Mouse (Mus musculus): ENCODE results near the gene Ttc38. TPM values are rescaled to one million over a fixed set of nuclear protein-coding genes. Genes with fewer than 3 reads are reported as not detected.

Ttc38 gene
- polyA plus RNA-seq, 1 experiment = 10.9 TPM

DNA sequence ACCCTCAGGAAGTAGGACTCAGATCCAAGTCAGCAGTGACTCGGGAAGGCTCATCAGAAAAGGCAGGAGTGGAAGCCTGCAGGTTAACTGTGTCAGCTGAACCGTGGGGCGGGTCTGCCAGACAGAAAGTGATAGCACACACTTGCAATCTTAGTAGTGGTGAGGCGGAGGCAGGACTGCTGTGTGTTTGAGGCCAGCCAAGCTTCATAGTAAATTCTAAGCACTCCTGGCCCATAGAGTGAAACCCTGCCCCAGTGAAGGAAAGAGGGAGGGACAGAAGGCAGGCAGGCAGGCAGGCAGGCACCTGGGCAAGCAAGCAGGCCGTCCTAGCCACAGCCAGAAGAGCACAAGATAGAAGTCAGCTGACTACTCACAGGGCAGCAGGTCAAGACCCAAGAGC is 53.5 kb downstream of the Ttc38 start:
- 80% methylated on average over 5 of the region's 5 CpGs for WGBS
- DNase-seq (ENCODE audit: low read depth, low spot score) = no peak

GRCm38 (mm10) chr15:85889235-85889634 is 57.1 kb downstream of the Ttc38 start:
- DNase-seq (ENCODE audit: low read depth, low spot score) = no peak
- WGBS = 91% methylated on average over 4 of the region's 4 CpGs

DNA sequence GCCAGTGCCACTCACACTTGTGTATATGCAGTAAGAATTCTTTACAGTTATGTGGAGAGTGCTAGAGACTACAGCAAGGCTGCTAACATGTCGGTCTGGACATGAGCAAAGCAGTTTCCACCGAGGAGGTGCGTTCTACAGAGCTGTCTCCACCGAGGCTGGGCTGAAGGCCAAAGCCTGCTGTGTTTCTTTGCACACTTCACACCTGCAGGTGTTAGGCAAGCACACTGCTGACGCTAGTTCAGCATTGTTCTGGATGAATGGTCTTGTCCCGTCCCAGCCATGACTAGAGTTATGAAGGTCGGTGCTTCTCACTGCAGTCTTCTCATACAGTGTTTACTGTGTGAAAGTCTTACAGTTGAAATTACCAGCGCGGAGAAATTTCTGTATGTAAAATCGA is 59.9 kb downstream of the Ttc38 start:
- no peak for DNase-seq (ENCODE audit: low read depth, low spot score)
- WGBS = 65% methylated on average over 10 of the region's 10 CpGs

DNA sequence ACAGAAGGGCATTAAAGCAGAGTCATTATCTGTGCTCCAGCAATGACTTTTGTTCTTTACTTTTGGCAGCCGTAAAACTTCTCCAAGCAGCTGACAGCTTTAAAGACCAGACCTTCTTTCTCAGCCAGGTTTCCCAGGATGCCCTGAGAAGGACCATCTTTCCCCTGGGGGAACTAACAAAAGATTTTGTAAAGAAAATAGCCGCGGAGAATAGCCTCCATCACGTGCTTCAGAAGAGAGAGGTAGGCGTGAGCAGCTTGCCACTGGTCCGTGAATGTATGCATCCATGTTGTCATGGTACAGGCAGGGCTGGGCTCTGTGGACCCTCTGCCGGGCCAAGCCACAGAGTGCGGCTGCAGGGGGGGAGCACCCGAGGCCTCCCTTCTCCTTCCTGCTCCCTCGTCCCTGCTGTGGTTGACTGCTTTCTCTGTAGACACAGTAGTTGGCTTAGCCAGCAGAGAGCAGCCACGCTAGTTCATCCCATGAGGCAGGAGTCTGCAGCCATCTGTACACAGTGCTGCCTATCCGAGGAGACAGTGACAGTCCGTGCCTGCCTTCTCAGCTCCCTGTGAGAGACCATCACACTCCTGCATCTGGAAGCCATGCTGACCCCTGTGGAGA is 60.5 kb downstream of the Ttc38 start:
- DNase-seq (ENCODE audit: low read depth, low spot score) = no peak
- WGBS = 74% methylated on average over 13 of the region's 13 CpGs

- DNase-seq (ENCODE audit: low read depth, low spot score) = no peak
Measured at GRCm38 (mm10) chr15:85893871-85894270, 61.8 kb downstream of the Ttc38 start.

DNA sequence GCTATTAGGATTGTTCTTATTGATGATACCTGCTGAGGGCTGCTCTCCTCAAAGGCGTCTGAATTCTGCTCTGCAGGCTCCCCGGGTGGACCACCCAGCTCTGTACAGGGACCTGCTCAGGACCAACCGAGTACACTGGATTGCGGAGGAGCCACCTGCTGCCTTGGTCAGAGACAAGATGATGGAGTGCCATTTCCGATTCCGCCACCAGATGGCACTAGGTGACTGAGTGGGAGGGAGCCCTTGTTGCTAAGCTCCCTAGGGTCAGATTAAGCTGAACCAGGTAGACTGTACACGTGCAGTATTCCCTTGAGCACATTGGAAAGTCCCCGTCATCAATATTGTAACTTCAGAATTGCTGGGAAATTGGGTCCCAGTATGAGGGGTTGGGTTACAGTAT is 64.2 kb downstream of the Ttc38 start:
- DNase-seq (ENCODE audit: low read depth, low spot score) = no peak
- WGBS = 16% methylated on average over 8 of the region's 8 CpGs

More at GRCm38 (mm10) chr15:85893871-85894270, 61.8 kb downstream of the Ttc38 start:
- 84% methylated on average over 7 of the region's 7 CpGs for WGBS

DNA sequence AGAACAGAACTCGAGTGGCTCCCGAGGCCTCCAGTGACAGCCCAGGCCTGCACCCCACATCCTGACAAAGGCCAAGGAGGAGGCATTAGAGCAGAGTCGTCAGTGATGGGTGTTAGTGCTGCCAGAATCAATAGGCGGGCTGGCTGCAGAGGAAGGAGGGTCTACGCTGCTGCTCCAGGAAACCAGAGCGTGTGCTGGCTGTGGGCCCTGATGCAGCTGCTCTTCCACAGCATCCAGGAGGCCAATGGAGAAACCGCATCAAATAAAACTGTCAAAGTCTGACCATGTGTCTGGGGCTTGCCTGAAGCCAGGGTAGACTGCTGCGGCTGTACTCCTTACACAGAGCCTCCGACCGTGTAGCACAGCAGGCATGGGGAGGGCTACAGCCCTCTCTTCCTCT is 65.0 kb downstream of the Ttc38 start:
- DNase-seq (ENCODE audit: low read depth, low spot score) = no peak
- WGBS = 84% methylated on average over 10 of the region's 10 CpGs

DNA sequence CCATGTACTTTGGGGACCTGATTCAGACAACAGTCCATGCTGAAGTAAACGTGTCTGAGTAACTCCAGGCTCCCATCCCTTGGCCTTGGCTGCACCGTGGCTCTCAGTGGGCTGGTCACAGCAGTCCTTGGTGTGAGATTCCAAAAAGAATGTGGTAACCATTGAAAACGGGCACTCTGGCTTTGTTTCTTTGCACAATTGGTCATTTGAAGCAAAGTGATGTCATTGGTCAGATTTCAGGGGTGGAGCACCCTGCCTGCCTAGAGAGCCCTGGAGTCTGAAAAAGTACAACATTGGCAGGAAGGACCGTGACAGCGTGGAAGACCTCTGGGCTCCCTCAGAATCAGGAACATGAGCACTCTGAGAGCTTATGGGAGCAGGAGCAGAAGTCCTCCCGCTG is 67.3 kb downstream of the Ttc38 start:
- 75% methylated on average over 6 of the region's 6 CpGs for WGBS
- DNase-seq (ENCODE audit: low read depth, low spot score) = no peak

GRCm38 (mm10) chr15:85900318-85900717 is 68.2 kb downstream of the Ttc38 start:
- WGBS = 76% methylated on average over 8 of the region's 8 CpGs
- DNase-seq (ENCODE audit: low read depth, low spot score) = no peak

DNA sequence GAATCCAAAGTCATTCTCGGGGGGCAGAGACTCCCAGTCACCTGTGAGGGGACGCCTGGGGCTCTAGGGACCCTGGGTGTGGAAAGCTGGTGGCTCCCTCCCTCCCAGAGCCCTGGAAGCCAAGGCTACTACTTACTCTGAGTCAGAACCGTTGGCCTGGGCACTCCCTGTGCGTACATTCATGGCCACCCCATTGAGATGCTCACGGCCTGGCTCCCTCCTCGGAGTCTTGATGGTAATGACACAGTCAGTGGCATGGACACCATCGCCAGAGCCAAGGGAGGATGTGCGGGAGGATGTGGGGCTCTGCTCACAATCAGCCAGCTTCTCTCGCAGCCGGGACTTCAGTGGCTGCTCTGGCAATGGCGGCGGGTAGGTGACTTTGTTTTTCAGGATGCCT is 68.7 kb downstream of the Ttc38 start:
- no peak for DNase-seq (ENCODE audit: low read depth, low spot score)
- 82% methylated on average over 12 of the region's 12 CpGs for WGBS

DNA sequence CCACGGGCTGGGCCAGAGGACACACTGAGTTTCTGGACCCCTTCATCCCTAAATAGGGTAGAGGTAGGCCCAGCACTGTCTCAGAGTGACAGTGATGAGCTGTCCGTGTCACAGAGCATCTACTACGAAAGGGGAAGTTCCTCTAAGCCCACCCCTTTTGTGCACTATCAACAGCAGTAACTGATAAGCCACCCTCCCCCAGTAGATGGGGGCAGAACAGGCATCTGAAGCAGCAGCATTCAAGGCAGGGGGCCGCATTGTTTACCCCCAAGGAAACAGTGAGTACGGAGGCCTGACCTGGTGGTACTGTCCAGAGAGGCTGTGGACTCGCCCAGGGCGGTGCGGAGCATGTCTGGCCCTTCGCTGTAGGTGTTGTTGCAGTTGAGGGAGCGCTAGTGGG is 70.4 kb downstream of the Ttc38 start:
- WGBS = 90% methylated on average over 10 of the region's 10 CpGs
- no peak for DNase-seq (ENCODE audit: low read depth, low spot score)

DNA sequence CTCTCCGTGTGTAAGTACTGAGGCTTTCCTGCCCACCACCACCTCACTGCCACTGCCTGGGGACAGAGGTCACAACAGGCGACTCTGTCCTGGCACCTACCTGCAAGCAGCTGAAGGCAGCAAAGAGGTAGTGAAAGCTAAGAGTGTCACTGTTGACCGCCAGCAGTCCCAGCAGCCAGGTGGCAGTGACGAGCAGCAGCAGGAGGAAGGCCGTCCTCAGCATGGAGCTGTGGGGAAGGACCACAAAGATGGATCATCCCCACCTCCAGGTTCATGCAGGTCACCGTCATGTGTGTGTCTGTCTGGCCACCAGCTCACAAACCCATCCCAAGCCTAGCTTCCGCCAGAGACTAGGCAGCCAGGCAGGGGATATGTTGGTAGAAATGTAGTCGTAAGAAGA is 71.7 kb downstream of the Ttc38 start:
- 73% methylated on average over 8 of the region's 8 CpGs for WGBS
- no peak for DNase-seq (ENCODE audit: low read depth, low spot score)

Other genes starting within 250 kb of the Ttc38 start
- gene Wnt7b, start 249.8 kb upstream of the Ttc38 start, polyA plus RNA-seq (2012; rRNA removed) = 0.07 and 0.36 TPM in 2 replicates
- gene Ppara, start 97.3 kb upstream of the Ttc38 start, polyA plus RNA-seq (2012; rRNA removed) = 5.3 and 12.8 TPM in 2 replicates
- 36.6 and 59.8 TPM in 2 replicates for gene Cdpf1, start 20.6 kb upstream of the Ttc38 start, polyA plus RNA-seq (2012; rRNA removed)
- gene Pkdrej, start 10.6 kb upstream of the Ttc38 start, polyA plus RNA-seq (2012; rRNA removed) = 0.16 and 0.30 TPM in 2 replicates
- 11.0 and 12.0 TPM in 2 replicates for gene Gtse1, start 27.4 kb downstream of the Ttc38 start, polyA plus RNA-seq (2012; rRNA removed)
- 15.4 and 17.6 TPM in 2 replicates for gene Trmu, start 47.0 kb downstream of the Ttc38 start, polyA plus RNA-seq (2012; rRNA removed)
- 3.5 and 7.2 TPM in 2 replicates for gene Celsr1, start 201.5 kb downstream of the Ttc38 start, polyA plus RNA-seq (2012; rRNA removed)
- 25.4 and 29.6 TPM in 2 replicates for gene Gramd4, start 225.4 kb downstream of the Ttc38 start, polyA plus RNA-seq (2012; rRNA removed)